Mouse (Mus musculus) myocyte (in vitro differentiated cells): Measurements from ENCODE around the gene Xrcc5.

Experiments used
- CEBPB ChIP-seq: IDR thresholded peaks from 2 replicates; pipeline ENCODE4 v1.6.1; 2011; ENCODE audit warnings: mild to moderate bottlenecking, moderate library complexity; ENCODE audit not compliant: poor library complexity, insufficient read depth, severe bottlenecking
- E2F4 ChIP-seq: IDR thresholded peaks from one replicate; pipeline ENCODE4 v1.6.1; 2011; ENCODE audit warnings: mild to moderate bottlenecking, control low read depth, moderate library complexity; ENCODE audit not compliant: insufficient read depth
- MAX ChIP-seq: IDR thresholded peaks from one replicate; pipeline ENCODE4 v1.6.1; 2011; ENCODE audit warnings: low read depth, mild to moderate bottlenecking, control low read depth
- MYOD1 ChIP-seq, 3 experiments: IDR thresholded peaks; one replicate each; pipeline ENCODE4 v1.6.1; 2011; ENCODE audit warnings: control low read depth in 2 of 3, low read depth in 2 of 3, mild to moderate bottlenecking in 2 of 3, moderate library complexity in 1 of 3; ENCODE audit not compliant: insufficient read length in 2 of 3, control insufficient read depth in 1 of 3
- POLR2A ChIP-seq: IDR thresholded peaks from one replicate; pipeline ENCODE4 v1.6.1; 2011; ENCODE audit warnings: low read depth, mild to moderate bottlenecking, control low read depth, moderate library complexity; ENCODE audit not compliant: insufficient read length
- REST ChIP-seq: IDR thresholded peaks from one replicate; pipeline ENCODE4 v1.6.1; 2011; ENCODE audit warnings: mild to moderate bottlenecking, control low read depth, moderate library complexity; ENCODE audit not compliant: insufficient read depth, insufficient read length
- SRF ChIP-seq: IDR thresholded peaks from one replicate; pipeline ENCODE4 v1.6.1; 2011; ENCODE audit warnings: low read depth; ENCODE audit not compliant: control insufficient read depth, insufficient read length
- TCF3 ChIP-seq: IDR thresholded peaks from one replicate; pipeline ENCODE4 v1.6.1; 2011; ENCODE audit warnings: low read depth, control low read depth; ENCODE audit not compliant: insufficient read length
- USF1 ChIP-seq: IDR thresholded peaks from one replicate; pipeline ENCODE4 v1.6.1; 2011; ENCODE audit warnings: low read depth, mild to moderate bottlenecking, control low read depth, moderate library complexity

DNA sequence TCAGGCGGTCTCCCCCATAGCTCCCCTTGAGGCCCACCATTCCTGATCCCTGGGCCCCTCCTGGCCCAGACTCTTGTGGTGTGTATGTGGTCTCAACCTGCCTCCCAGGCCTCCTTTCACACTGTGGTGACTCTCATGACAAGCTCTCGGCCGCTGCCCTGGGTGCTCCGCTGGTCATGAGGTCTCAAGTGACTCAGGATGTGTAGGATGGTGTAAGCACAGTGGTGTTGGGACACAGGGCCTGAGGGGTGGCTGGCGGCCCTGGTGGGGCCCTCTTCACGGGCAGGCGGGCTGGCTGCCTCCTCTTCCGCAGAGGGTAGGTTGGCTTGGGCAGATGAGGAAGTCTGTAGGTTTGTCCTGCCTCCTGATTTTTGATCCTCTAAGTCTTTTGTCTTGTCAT is 121.3 kb downstream of the Xrcc5 start:
- TF ChIP-seq USF1 (no peak), E2F4 (no peak), POLR2A (no peak), CEBPB (no peak), TCF3 (no peak), SRF (no peak), MAX (no peak), MYOD1 (IDR thresholded peaks at IDR 0.05; ENCODE audit: control insufficient read depth in 1 of 3, insufficient read length in 2 of 3, low read depth in 2 of 3) (no peak), REST (no peak)
